Mouse (Mus musculus) MEL (cell line): Measurements from ENCODE around the gene Rfx4. TPM values are rescaled to one million over a fixed set of nuclear protein-coding genes. Genes with fewer than 3 reads are reported as not detected.

Source experiments
- DNase-seq: peaks from one replicate; pipeline ENCODE4 v3.0.0; 2011; ENCODE audit warnings: low read depth, low spot score
- H3K27ac ChIP-seq: 2 replicates; pipeline ENCODE4 v1.5.1; 2012; ENCODE audit warnings: low read depth, mild to moderate bottlenecking, control low read depth, low read length, moderate library complexity; ENCODE audit not compliant: control insufficient read depth
- H3K27me3 ChIP-seq, 2 experiments: fragments of 150-350 bp in 1 of 2; sonication (generic) in 1 of 2; 2 replicates each; pipeline ENCODE4 v1.6.1; 2012; ENCODE audit warnings: low read length in 2 of 2, mild to moderate bottlenecking in 2 of 2, improper control_type of control experiment in 1 of 2, moderate library complexity in 1 of 2; ENCODE audit not compliant: insufficient read depth in 2 of 2, control insufficient read depth in 1 of 2
- H3K36me3 ChIP-seq, 2 experiments: 2 replicates each; pipeline ENCODE4 v1.6.1; 2012 to 2014; ENCODE audit warnings: low read length in 2 of 2, improper control_type of control experiment in 1 of 2, inconsistent platforms in 1 of 2, mild to moderate bottlenecking in 1 of 2; ENCODE audit not compliant: insufficient read depth in 2 of 2, control insufficient read depth in 1 of 2
- H3K4me1 ChIP-seq, 2 experiments: fragments of 150-350 bp in 1 of 2; sonication (generic) in 1 of 2; 2 replicates each; pipeline ENCODE4 v1.6.1; 2012; ENCODE audit warnings: low read length in 2 of 2, improper control_type of control experiment in 1 of 2, mild to moderate bottlenecking in 1 of 2; ENCODE audit not compliant: insufficient read depth in 2 of 2, control insufficient read depth in 1 of 2
- H3K4me3 ChIP-seq, 2 experiments: fragments of 150-350 bp in 1 of 2; sonication (generic) in 1 of 2; 2 replicates each; pipeline ENCODE4 v1.5.1; 2012; ENCODE audit warnings: low read depth in 2 of 2, low read length in 2 of 2, mild to moderate bottlenecking in 2 of 2, moderate library complexity in 2 of 2, control low read depth in 1 of 2, improper control_type of control experiment in 1 of 2; ENCODE audit not compliant: control insufficient read depth in 1 of 2, insufficient read depth in 1 of 2
- H3K79me2 ChIP-seq: 2 replicates; pipeline ENCODE4 v1.6.1; 2012; ENCODE audit warnings: mild to moderate bottlenecking, low read length, moderate library complexity; ENCODE audit not compliant: control insufficient read depth, poor library complexity, insufficient read depth
- H3K9ac ChIP-seq: 2 replicates; pipeline ENCODE4 v1.6.1; 2012; ENCODE audit warnings: low read depth, mild to moderate bottlenecking, control low read depth, low read length, moderate library complexity; ENCODE audit not compliant: control insufficient read depth, poor library complexity, severe bottlenecking
- H3K9me3 ChIP-seq: fragments of 150-350 bp; sonication (generic); replicated peaks from 2 replicates; pipeline ENCODE4 v1.6.1; 2012; ENCODE audit warnings: mild to moderate bottlenecking, low read length, improper control_type of control experiment, moderate library complexity; ENCODE audit not compliant: insufficient read depth
- CHD1 ChIP-seq: IDR thresholded peaks from 2 replicates; pipeline ENCODE4 v1.6.1; 2012; ENCODE audit warnings: low read depth, mild to moderate bottlenecking, inconsistent platforms, low read length, improper control_type of control experiment
- CHD2 ChIP-seq: IDR thresholded peaks from 2 replicates; pipeline ENCODE4 v1.6.1; 2011; ENCODE audit warnings: low read length, improper control_type of control experiment
- CTCF ChIP-seq, 3 experiments: IDR thresholded peaks in 2 of 3; conservative IDR thresholded peaks in 1 of 3; 2 replicates each; pipeline ENCODE4 v1.5.1; 2011 to 2012; ENCODE audit warnings: low read length in 3 of 3, low read depth in 2 of 3, mild to moderate bottlenecking in 2 of 3, improper control_type of control experiment in 1 of 3, inconsistent platforms in 1 of 3, mixed read lengths in 1 of 3, moderate library complexity in 1 of 3; ENCODE audit not compliant: control insufficient read depth in 1 of 3, insufficient read depth in 1 of 3, poor library complexity in 1 of 3, severe bottlenecking in 1 of 3
- ELF1 ChIP-seq: IDR thresholded peaks from 2 replicates; pipeline ENCODE4 v1.6.1; 2014; ENCODE audit warnings: low read depth, mild to moderate bottlenecking, inconsistent platforms, low read length, improper control_type of control experiment, moderate library complexity
- GATA1 ChIP-seq: IDR thresholded peaks from 2 replicates; pipeline ENCODE4 v1.6.1; 2011; ENCODE audit warnings: low read depth, low read length, improper control_type of control experiment
- HCFC1 ChIP-seq: IDR thresholded peaks from 2 replicates; pipeline ENCODE4 v1.6.1; 2012; ENCODE audit warnings: low read depth, mild to moderate bottlenecking, inconsistent platforms, low read length, improper control_type of control experiment, moderate library complexity
- KAT2A ChIP-seq: conservative IDR thresholded peaks from 2 replicates; pipeline ENCODE4 v1.6.1; 2012; ENCODE audit warnings: low read depth, low read length, improper control_type of control experiment, inconsistent platforms
- MAZ ChIP-seq: IDR thresholded peaks from 2 replicates; pipeline ENCODE4 v1.6.1; 2012; ENCODE audit warnings: low read depth, mild to moderate bottlenecking, inconsistent platforms, low read length, improper control_type of control experiment
- MEF2A ChIP-seq: IDR thresholded peaks from 2 replicates; pipeline ENCODE4 v1.6.1; 2014; ENCODE audit warnings: low read depth, mild to moderate bottlenecking, inconsistent platforms, low read length, improper control_type of control experiment; ENCODE audit not compliant: poor library complexity, insufficient replicate concordance, severe bottlenecking; ENCODE audit errors: extremely low read depth
- MXI1 ChIP-seq: IDR thresholded peaks from 2 replicates; pipeline ENCODE4 v1.6.1; 2011; ENCODE audit warnings: mild to moderate bottlenecking, low read depth, low read length, improper control_type of control experiment
- MYB ChIP-seq: IDR thresholded peaks from 2 replicates; pipeline ENCODE4 v1.6.1; 2011; ENCODE audit warnings: mild to moderate bottlenecking, low read depth, low read length, improper control_type of control experiment
- MYC ChIP-seq: IDR thresholded peaks from 2 replicates; pipeline ENCODE4 v1.6.1; 2011; ENCODE audit warnings: low read depth, mild to moderate bottlenecking, low read length, improper control_type of control experiment, moderate library complexity
- NRF1 ChIP-seq: IDR thresholded peaks from 2 replicates; pipeline ENCODE4 v1.6.1; 2014; ENCODE audit warnings: low read depth, mild to moderate bottlenecking, inconsistent platforms, low read length, improper control_type of control experiment, moderate library complexity; ENCODE audit not compliant: poor library complexity, insufficient read depth, severe bottlenecking
- POLR2A ChIP-seq, 2 experiments: IDR thresholded peaks; 2 replicates each; pipeline ENCODE4 v1.6.1; 2011 to 2012; ENCODE audit warnings: low read length in 2 of 2, mild to moderate bottlenecking in 2 of 2, control low read depth in 1 of 2, improper control_type of control experiment in 1 of 2, low read depth in 1 of 2, moderate library complexity in 1 of 2; ENCODE audit not compliant: control insufficient read depth in 1 of 2, insufficient read depth in 1 of 2, poor library complexity in 1 of 2
- POLR2AphosphoS2 ChIP-seq: IDR thresholded peaks from 2 replicates; pipeline ENCODE4 v1.6.1; 2011; ENCODE audit warnings: low read length, improper control_type of control experiment
- POLR2AphosphoS5 ChIP-seq: IDR thresholded peaks from 2 replicates; pipeline ENCODE4 v1.6.1; 2012; ENCODE audit warnings: low read depth, borderline replicate concordance, mild to moderate bottlenecking, inconsistent platforms, low read length, moderate library complexity, mixed read lengths
- RCOR1 ChIP-seq: IDR thresholded peaks from 2 replicates; pipeline ENCODE4 v1.6.1; 2012; ENCODE audit warnings: low read depth, mild to moderate bottlenecking, inconsistent platforms, low read length, improper control_type of control experiment
- SIN3A ChIP-seq: IDR thresholded peaks from 2 replicates; pipeline ENCODE4 v1.6.1; 2012; ENCODE audit warnings: low read length, improper control_type of control experiment, inconsistent platforms
- SMC3 ChIP-seq: IDR thresholded peaks from 2 replicates; pipeline ENCODE4 v1.6.1; 2011; ENCODE audit warnings: low read depth, low read length, improper control_type of control experiment
- TBP ChIP-seq: IDR thresholded peaks from 2 replicates; pipeline ENCODE4 v1.8.0; 2011; ENCODE audit warnings: low read depth, low read length, improper control_type of control experiment
- USF2 ChIP-seq, 2 experiments: IDR thresholded peaks; 2 replicates each; pipeline ENCODE4 v1.6.1; 2011 to 2012; ENCODE audit warnings: improper control_type of control experiment in 2 of 2, low read length in 2 of 2, borderline replicate concordance in 1 of 2, inconsistent platforms in 1 of 2, low read depth in 1 of 2, mild to moderate bottlenecking in 1 of 2; ENCODE audit not compliant: insufficient read depth in 1 of 2
- ZKSCAN1 ChIP-seq: IDR thresholded peaks from 2 replicates; pipeline ENCODE4 v1.6.1; 2012; ENCODE audit warnings: low read depth, mild to moderate bottlenecking, inconsistent platforms, low read length, improper control_type of control experiment, moderate library complexity
- ZMIZ1 ChIP-seq: IDR thresholded peaks from 2 replicates; pipeline ENCODE4 v1.6.1; 2012; ENCODE audit warnings: low read depth, mild to moderate bottlenecking, inconsistent platforms, low read length, improper control_type of control experiment, moderate library complexity
- polyA plus RNA-seq, 2 experiments: library from polyadenylated mRNA; stranded (reverse) in 1 of 2; unstranded in 1 of 2; fragments of >175 nt in 1 of 2; fragments of >200 nt in 1 of 2; gene quantifications; 2 replicates each; pipeline versions ENCODE4 v1.2.1 to v1.2.4; 2012; ENCODE audit warnings: low replicate concordance in 2 of 2, low read depth in 1 of 2; ENCODE audit not compliant: insufficient read length in 2 of 2, insufficient read depth in 1 of 2, missing spikeins in 1 of 2
- total RNA-seq: library from RNA; depleted of rRNA; stranded (reverse); fragments of 300-350 nt; gene quantifications from 2 replicates; pipeline ENCODE4 v1.2.3, GENCODE M21; 2012

Rfx4 gene
- total and polyA plus RNA-seq, 3 experiments, result not detected

DNA sequence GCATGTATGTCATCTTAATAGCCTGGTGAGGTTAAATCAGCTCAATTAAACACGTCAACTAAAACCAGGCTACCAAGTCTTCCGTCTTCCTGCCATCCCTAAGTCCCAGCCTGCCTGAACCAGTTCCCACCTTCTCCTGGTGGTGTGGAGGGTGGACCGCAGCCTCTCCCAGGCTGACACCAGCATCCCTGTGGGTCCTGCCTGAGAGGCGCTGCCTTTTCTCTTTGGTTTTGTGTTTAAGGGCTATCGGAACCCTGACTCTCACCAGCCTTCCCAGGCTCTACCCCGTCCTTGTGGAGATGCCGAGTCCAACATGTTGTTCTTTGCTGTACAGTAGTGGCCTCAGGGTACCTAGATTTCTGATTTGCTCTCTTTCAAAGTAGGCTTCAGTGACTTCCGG, 44.4 kb upstream of the Rfx4 start:
- no peaks in the 10 kb centered on the region for H3K79me2 ChIP-seq
- H3K27me3 ChIP-seq, result no peaks in the 10 kb centered on the region
- H3K9me3 ChIP-seq, result no peaks in the 10 kb centered on the region
- no peak for DNase-seq
- H3K9ac ChIP-seq, result no peak overlapping the region
- no peak overlapping the region for H3K4me3 ChIP-seq
- H3K4me1 ChIP-seq, result no peaks in the 10 kb centered on the region
- TF ChIP-seq KAT2A, result no peak
- TF ChIP-seq MYB, result no peak
- TF ChIP-seq POLR2AphosphoS2, result no peak
- TF ChIP-seq SMC3, result no peak
- no peak for TF ChIP-seq CTCF (IDR thresholded peaks at IDR 0.05 in 2 of 3, conservative IDR thresholded peaks at IDR 0.05 in 1 of 3; ENCODE audit: control insufficient read depth in 1 of 3, insufficient read depth in 1 of 3, low read depth in 2 of 3, low read length in 3 of 3, poor library complexity in 1 of 3, severe bottlenecking in 1 of 3)
- no peak for TF ChIP-seq MAZ
- no peak for TF ChIP-seq USF2 (IDR thresholded peaks at IDR 0.05; ENCODE audit: borderline replicate concordance in 1 of 2, insufficient read depth in 1 of 2, low read depth in 1 of 2, low read length in 2 of 2)
- TF ChIP-seq POLR2A (IDR thresholded peaks at IDR 0.05; ENCODE audit: control insufficient read depth in 1 of 2, insufficient read depth in 1 of 2, low read depth in 1 of 2, low read length in 2 of 2, poor library complexity in 1 of 2), result no peak
- no peak for TF ChIP-seq ZKSCAN1
- TF ChIP-seq MXI1, result no peak
- TF ChIP-seq RCOR1, result no peak
- TF ChIP-seq SIN3A, result no peak
- no peak for TF ChIP-seq HCFC1
- TF ChIP-seq ZMIZ1, result no peak
- no peak for TF ChIP-seq GATA1
- TF ChIP-seq TBP, result no peak
- TF ChIP-seq ELF1, result no peak
- no peak for TF ChIP-seq MEF2A
- TF ChIP-seq CHD2, result no peak
- no peak overlapping the region for H3K27ac ChIP-seq
- H3K36me3 ChIP-seq, result peaks cover 0 to 3% of the 10 kb centered on the region in 2 experiments; a peak in 1 of 4 replicates

DNA sequence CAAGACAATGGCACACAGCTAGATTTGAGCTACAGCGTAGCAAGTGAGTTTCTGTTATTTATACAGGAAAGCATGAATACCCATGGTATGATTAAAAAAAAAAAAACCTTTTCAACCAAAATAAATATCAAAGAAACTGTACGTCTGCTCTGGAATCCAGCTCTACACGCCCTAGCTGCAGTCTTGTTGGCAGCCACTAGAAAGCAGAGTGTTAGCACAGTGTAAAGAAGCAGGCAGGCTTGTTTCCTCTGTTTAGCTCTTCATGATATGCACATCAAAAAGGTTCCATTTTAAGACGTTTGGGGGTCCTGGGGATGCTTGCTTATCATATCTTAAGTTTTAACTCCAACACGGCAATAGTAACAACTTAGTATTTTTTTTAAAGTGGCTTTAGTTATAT, 43.9 kb upstream of the Rfx4 start:
- no peaks in the 10 kb centered on the region for H3K27me3 ChIP-seq
- H3K79me2 ChIP-seq, result no peaks in the 10 kb centered on the region
- H3K36me3 ChIP-seq, result peaks cover 0 to 3% of the 10 kb centered on the region in 2 experiments; a peak in 1 of 4 replicates
- no peak for DNase-seq
- no peaks in the 10 kb centered on the region for H3K9me3 ChIP-seq
- TF ChIP-seq MEF2A (no peak), SMC3 (no peak), CHD1 (no peak), MYB (no peak), KAT2A (no peak), ELF1 (no peak), POLR2AphosphoS5 (no peak), MYC (no peak), NRF1 (no peak), POLR2AphosphoS2 (no peak)
- H3K4me1 ChIP-seq, result no peaks in the 10 kb centered on the region
- H3K4me3 ChIP-seq, result no peak overlapping the region
- no peak overlapping the region for H3K9ac ChIP-seq
- no peak overlapping the region for H3K27ac ChIP-seq
